Mouse (Mus musculus) large intestine, adult 2 months (tissue): ENCODE measurements at regions not wholly inside any gene's neighbourhood (a gene's known extent, or its start where the extent isn't known, plus 50 kb on each side); places are given as distances from the start of the nearest gene placed in this dataset.

Experiments used
- DNase-seq: peaks from one replicate; pipeline ENCODE4 v3.0.0-alpha.2; 2012; ENCODE audit warnings: low read depth, low spot score
- WGBS: fragments of 180-500 bp; shearing (Covaris S2); methylation state at CpG from one replicate; pipeline ENCODE4 v1.1.7; 2018; 5-methylcytosine and 5-hydroxymethylcytosine counted together

GRCm38 (mm10) chr1:128753427-128754012 is 161.4 kb upstream of the Cxcr4 start:
- no peak for DNase-seq
- WGBS, result 54% methylated on average over 3 of the region's 3 CpGs

GRCm38 (mm10) chr1:128749437-128749994 is 157.4 kb upstream of the Cxcr4 start:
- DNase-seq, result no peak
- WGBS, result 52% methylated on average over 5 of the region's 5 CpGs

DNA sequence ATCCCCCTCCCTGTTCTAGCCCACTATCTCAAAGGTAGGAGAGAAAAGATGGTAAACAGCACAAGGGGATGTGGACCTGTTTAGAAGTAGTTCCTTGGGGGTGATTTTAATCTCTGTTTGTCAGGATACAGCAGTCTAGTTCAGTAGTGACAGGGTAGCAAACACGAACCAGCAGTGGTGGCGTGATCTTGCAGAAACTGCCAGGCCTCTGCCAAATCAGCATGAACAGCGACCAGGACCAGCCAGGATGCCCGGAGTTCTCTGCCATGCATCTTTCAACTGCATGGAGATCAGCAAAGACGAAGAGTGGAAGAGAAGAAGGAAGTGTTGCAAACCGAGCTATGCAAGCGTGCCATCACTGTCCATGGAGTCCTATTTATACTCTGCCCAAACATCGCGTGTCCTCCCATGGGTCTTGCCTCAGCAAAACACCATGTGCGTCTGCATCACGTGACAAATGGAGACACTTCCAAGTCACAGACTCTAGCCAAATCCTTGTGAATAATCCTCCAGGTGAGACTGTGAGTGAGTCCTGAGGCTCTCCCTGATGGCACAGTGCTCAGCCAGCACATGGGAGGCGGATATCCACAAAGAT is 155.2 kb upstream of the Cxcr4 start:
- WGBS, result 84% methylated on average over 12 of the region's 12 CpGs
- no peak for DNase-seq

- DNase-seq, result no peak
- WGBS, result 56% methylated on average over 3 of the region's 3 CpGs
Measured at GRCm38 (mm10) chr1:128746461-128747009, 154.4 kb upstream of the Cxcr4 start.

DNA sequence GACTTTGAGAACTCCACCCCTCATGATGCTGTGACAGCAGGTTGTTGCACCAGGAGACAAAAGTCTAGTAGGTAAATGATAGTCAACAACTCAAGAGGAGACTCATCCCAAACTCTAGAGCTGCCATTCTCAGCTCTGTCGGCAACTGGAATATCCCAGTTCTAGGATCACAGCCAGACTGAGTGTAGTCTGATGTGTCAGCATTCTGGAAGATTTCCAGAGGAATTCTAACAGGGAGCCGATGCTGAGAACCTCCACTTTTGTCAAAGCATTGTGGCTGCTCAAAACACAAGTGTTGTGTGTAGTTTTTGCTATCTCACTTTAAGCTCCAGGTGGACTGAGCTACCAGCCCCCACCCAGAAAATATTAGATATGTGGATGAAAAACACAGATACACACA is 148.5 kb upstream of the Cxcr4 start:
- WGBS, result 66% methylated on average over 2 of the region's 2 CpGs
- no peak for DNase-seq

DNA sequence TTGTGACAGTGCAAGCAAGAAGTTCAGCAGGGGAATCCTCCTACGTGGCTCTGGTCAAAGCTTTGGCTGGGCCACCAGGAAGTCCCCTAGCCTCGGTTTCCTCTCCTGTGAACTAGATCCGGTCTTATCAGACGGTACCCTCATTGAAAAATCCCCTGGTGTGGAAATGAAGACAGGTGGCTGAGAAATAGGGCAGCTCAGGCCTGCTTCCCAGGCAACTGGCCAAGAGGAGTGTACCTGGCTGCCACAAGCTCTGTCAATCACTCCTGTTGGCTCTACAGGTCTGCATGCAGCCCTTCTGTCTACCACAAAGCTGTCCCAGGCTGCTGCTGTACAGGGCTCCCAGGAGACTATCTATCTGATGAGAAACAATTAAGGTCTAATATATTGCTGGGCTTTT is 146.1 kb upstream of the Cxcr4 start:
- WGBS, result 53% methylated on average over 4 of the region's 4 CpGs
- DNase-seq, result no peak

GRCm38 (mm10) chr1:128734857-128735256 is 142.8 kb upstream of the Cxcr4 start:
- WGBS, result 71% methylated on average over 2 of the region's 2 CpGs
- no peak for DNase-seq

- WGBS, result 91% methylated on average over 3 of the region's 3 CpGs
- DNase-seq, result no peak
Measured at GRCm38 (mm10) chr1:128731445-128731844, 139.4 kb upstream of the Cxcr4 start.

DNA sequence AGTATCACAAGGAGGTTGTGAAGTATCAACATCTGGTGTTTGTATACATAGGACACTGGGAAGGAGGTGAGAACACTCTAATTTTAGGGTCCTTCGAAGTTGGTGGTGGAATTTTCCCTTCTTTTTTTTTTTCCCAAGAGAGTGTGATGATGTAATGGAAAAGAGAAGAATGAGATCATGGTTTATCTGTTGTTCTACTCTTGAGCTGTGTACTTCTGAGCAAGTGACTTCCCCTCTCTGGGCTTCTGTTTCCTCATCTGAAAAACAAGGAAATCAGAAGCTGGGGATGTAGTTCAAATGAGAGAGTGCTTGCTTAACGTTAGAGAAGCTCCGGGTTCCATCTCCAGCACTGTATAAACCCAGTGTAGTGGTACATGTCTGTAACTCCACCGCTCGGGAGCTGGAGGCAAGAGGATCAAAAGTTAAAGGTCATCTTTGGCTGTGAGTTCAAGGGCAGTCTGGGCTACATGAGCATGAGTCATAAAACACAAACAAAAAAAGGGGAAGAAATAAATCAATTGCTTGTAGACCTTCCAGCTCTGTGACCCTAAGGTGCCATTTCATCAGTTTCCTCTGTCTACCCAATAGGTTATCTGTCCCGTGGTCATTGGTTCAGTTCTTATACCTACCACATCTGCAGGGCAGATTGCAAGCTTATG is 132.5 kb upstream of the Cxcr4 start:
- DNase-seq, result no peak
- 60% methylated on average over 6 of the region's 6 CpGs for WGBS

GRCm38 (mm10) chr1:128723843-128724242 is 131.8 kb upstream of the Cxcr4 start:
- WGBS, result 63% methylated on average over 3 of the region's 3 CpGs
- DNase-seq, result no peak

GRCm38 (mm10) chr1:128722061-128722471 is 130.0 kb upstream of the Cxcr4 start:
- no peak for DNase-seq
- 52% methylated on average over 2 of the region's 2 CpGs for WGBS

DNA sequence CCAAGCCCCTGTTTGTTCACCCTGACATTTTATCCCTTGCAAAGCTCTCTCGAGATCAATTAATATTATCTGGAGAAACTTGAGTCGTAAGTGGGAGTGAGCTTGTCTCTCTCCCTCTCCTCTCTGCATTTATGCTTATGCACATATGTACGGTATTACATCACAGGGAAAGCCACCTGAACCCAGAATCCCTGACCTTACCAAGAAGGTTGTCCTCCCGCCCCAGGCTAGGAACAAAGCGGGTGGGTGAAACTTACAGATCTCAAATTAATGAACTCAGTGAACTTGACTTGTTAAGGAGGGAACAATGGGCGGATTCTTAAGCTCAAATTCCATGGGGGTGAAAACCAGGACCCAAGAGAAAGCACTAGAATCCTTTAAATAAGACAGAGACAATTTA is 122.8 kb upstream of the Cxcr4 start:
- WGBS, result 84% methylated on average over 6 of the region's 6 CpGs
- DNase-seq, result no peak

- DNase-seq, result no peak
- 25% methylated on average over 7 of the region's 7 CpGs for WGBS
Measured at GRCm38 (mm10) chr1:128712876-128713275, 120.8 kb upstream of the Cxcr4 start.

DNA sequence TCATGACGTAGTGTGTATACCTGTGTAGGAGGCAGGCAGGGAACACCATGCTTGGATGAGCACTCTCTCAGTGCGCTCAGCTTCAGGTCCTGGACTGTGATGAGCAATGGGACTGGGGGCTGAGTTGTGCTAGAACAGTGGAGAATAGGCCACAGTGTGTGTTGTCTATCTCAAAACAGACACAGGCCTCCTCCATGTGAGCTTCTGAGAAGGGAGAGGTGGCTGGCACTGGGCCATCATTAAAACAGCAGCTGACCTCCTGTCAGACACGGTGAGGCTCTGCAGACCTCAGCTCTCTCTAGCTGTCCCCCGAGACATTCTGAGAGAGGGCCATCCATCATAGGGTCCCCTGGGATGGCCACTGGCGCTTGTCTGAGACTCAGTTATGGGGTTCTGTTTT is 119.0 kb upstream of the Cxcr4 start:
- no peak for DNase-seq
- 76% methylated on average over 5 of the region's 5 CpGs for WGBS

DNA sequence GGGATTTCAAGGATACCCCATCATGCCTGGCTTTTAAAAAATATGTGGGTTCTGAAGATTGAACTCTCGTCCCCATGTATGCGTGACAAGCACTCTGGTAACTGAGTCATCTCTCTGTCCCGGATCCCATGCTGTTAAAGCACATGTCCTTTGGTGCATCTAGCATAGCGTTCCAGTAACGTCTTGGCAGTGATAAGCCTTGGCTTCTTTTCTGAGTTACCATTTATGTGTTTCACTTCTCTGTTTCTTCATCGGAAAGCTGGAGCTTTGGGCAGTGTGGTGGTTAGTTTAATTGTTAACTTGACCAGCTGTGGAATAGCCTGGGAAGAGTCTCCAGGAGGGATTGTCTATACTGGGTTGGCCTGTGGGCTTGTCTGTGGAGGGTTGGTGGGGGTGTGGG is 115.7 kb upstream of the Cxcr4 start:
- WGBS, result 85% methylated on average over 6 of the region's 6 CpGs
- no peak for DNase-seq

DNA sequence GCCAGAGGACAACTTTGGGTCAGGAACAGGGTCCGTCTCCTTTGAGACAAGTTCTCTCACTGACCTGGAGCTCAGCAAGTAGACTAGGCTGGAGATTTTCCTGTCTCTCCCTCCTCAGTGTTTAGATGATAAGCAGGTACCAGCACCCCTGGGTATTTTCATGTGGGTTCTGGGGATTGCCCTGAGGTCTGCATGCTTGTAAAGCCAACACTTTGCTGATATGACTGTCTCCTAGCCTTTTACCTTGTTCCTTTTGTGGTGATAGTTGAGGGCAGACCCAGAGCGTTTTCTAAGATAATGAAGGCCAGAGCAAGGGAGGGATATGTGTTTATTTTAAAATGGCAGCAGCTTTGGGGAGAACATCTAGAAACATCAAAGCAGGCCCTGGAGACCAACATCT is 114.1 kb upstream of the Cxcr4 start:
- 87% methylated on average over 2 of the region's 2 CpGs for WGBS
- no peak for DNase-seq

- 15% methylated on average over 3 of the region's 3 CpGs for WGBS
- DNase-seq, result no peak
Measured at GRCm38 (mm10) chr1:128705071-128705503, 113.0 kb upstream of the Cxcr4 start.

DNA sequence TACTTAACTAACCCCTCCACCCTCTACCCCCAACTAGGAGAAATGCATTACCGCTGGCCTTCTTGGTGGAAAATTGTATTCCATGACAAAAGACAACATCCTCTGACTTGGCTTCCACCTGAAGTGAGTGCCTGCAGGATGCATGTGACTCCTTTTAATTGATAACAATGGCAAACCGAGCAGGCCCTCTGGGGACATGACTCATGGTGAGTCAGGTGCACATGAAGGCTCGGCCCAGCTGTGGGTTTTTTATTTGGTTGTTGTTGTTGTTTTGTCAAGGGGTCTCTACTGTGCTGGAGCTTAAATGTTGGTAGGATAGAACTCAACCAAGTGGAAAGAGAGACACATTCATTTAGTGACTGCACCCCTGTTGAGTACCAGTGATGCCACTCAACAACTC is 109.2 kb upstream of the Cxcr4 start:
- DNase-seq, result no peak
- WGBS, result 66% methylated on average over 3 of the region's 3 CpGs

GRCm38 (mm10) chr1:128697962-128698361 is 105.9 kb upstream of the Cxcr4 start:
- 72% methylated on average over 4 of the region's 4 CpGs for WGBS
- no peak for DNase-seq

GRCm38 (mm10) chr1:128695936-128696335 is 103.8 kb upstream of the Cxcr4 start:
- WGBS, result 76% methylated on average over 2 of the region's 2 CpGs
- no peak for DNase-seq

- DNase-seq, result no peak
Measured at GRCm38 (mm10) chr1:128692799-128693198, 100.7 kb upstream of the Cxcr4 start.
